Mouse (Mus musculus) CH12.LX (cell line): Measurements from ENCODE around the gene Pdzph1. TPM values are rescaled to one million over a fixed set of nuclear protein-coding genes. Genes with fewer than 3 reads are reported as not detected.

Source experiments
- DNase-seq: peaks from one replicate; pipeline ENCODE4 v3.0.0-alpha.2; 2013; ENCODE audit errors: extremely low read depth
- H3K27ac ChIP-seq: 2 replicates; pipeline ENCODE4 v1.5.1; 2012; ENCODE audit warnings: low read depth, mild to moderate bottlenecking, control low read depth, moderate library complexity; ENCODE audit not compliant: insufficient read depth
- H3K27me3 ChIP-seq: replicated peaks from 2 replicates; pipeline ENCODE3; 2012; ENCODE audit warnings: inconsistent platforms
- H3K36me3 ChIP-seq, 2 experiments: replicated peaks in 1 of 2; 2 replicates each; pipeline versions ENCODE3 to v1.6.1; 2012; ENCODE audit warnings: inconsistent platforms in 1 of 2, low read length in 1 of 2, mild to moderate bottlenecking in 1 of 2, mixed read lengths in 1 of 2, moderate library complexity in 1 of 2; ENCODE audit not compliant: control insufficient read depth in 1 of 2, insufficient read depth in 1 of 2
- H3K4me1 ChIP-seq, 2 experiments: 2 replicates each; pipeline ENCODE4 v1.6.1; 2012; ENCODE audit warnings: inconsistent platforms in 1 of 2, moderate library complexity in 1 of 2; ENCODE audit not compliant: insufficient read depth in 2 of 2, control insufficient read depth in 1 of 2
- H3K4me2 ChIP-seq: 2 replicates; pipeline ENCODE4 v1.6.1; 2012; ENCODE audit warnings: low read depth, mild to moderate bottlenecking, control low read depth; ENCODE audit not compliant: poor library complexity, insufficient read depth, severe bottlenecking
- H3K4me3 ChIP-seq, 3 experiments: fragments of 150-350 bp in 1 of 3; sonication (generic) in 1 of 3; replicated peaks in 1 of 3; 2 replicates each; pipeline versions ENCODE3 to v1.5.1; 2011 to 2012; ENCODE audit warnings: low read depth in 2 of 3, low read length in 2 of 3, mild to moderate bottlenecking in 2 of 3, moderate library complexity in 2 of 3, control low read depth in 1 of 3, improper control_type of control experiment in 1 of 3, inconsistent platforms in 1 of 3, mixed read lengths in 1 of 3; ENCODE audit not compliant: poor library complexity in 1 of 3
- H3K79me2 ChIP-seq: replicated peaks from 2 replicates; pipeline ENCODE4 v1.6.1; 2012; ENCODE audit warnings: mild to moderate bottlenecking, moderate library complexity; ENCODE audit not compliant: control insufficient read depth, poor library complexity, insufficient read depth, severe bottlenecking; ENCODE audit errors: extremely low read depth
- H3K9ac ChIP-seq: 2 replicates; pipeline ENCODE4 v1.6.1; 2012; ENCODE audit warnings: low read depth, mild to moderate bottlenecking, control low read depth, moderate library complexity; ENCODE audit not compliant: insufficient read depth
- H3K9me3 ChIP-seq: replicated peaks from 2 replicates; pipeline ENCODE3; 2012; ENCODE audit warnings: low read length, inconsistent platforms, mixed read lengths
- BHLHE40 ChIP-seq: IDR thresholded peaks from 2 replicates; pipeline ENCODE4 v1.6.1; 2011; ENCODE audit warnings: mild to moderate bottlenecking, low read depth, low read length, improper control_type of control experiment
- CHD1 ChIP-seq: IDR thresholded peaks from 2 replicates; pipeline ENCODE4 v1.6.1; 2012; ENCODE audit warnings: low read depth, low read length, improper control_type of control experiment, inconsistent platforms
- CHD2 ChIP-seq: IDR thresholded peaks from 2 replicates; pipeline ENCODE4 v1.6.1; 2011; ENCODE audit warnings: low read length, improper control_type of control experiment
- CTCF ChIP-seq, 2 experiments: IDR thresholded peaks in 1 of 2; conservative IDR thresholded peaks in 1 of 2; 2 replicates each; pipeline ENCODE4 v1.5.1; 2011 to 2012; ENCODE audit warnings: low read depth in 2 of 2, low read length in 2 of 2, improper control_type of control experiment in 1 of 2, inconsistent platforms in 1 of 2, mild to moderate bottlenecking in 1 of 2, moderate library complexity in 1 of 2
- E2F4 ChIP-seq: IDR thresholded peaks from 2 replicates; pipeline ENCODE4 v1.6.1; 2011; ENCODE audit warnings: low read depth, low read length, improper control_type of control experiment; ENCODE audit not compliant: insufficient replicate concordance
- ETS1 ChIP-seq: conservative IDR thresholded peaks from 2 replicates; pipeline ENCODE4 v1.6.1; 2012; ENCODE audit warnings: low read depth, mild to moderate bottlenecking, inconsistent platforms, low read length, improper control_type of control experiment, moderate library complexity
- GABPA ChIP-seq: IDR thresholded peaks from 2 replicates; pipeline ENCODE4 v1.6.1; 2012; ENCODE audit warnings: low read depth, low read length, improper control_type of control experiment, inconsistent platforms; ENCODE audit not compliant: insufficient replicate concordance
- IRF4 ChIP-seq: IDR thresholded peaks from 2 replicates; pipeline ENCODE4 v1.6.1; 2014; ENCODE audit warnings: low read depth, mild to moderate bottlenecking, inconsistent platforms, low read length, improper control_type of control experiment
- JUN ChIP-seq: IDR thresholded peaks from 2 replicates; pipeline ENCODE4 v1.6.1; 2011; ENCODE audit warnings: low read depth, mild to moderate bottlenecking, low read length, improper control_type of control experiment, moderate library complexity; ENCODE audit not compliant: insufficient read depth
- JUND ChIP-seq: conservative IDR thresholded peaks from 2 replicates; pipeline ENCODE4 v1.6.1; 2011; ENCODE audit warnings: low read depth, low read length, improper control_type of control experiment
- KAT2A ChIP-seq: IDR thresholded peaks from 2 replicates; pipeline ENCODE4 v1.6.1; 2012; ENCODE audit warnings: low read length, improper control_type of control experiment, inconsistent platforms; ENCODE audit not compliant: insufficient replicate concordance
- MAZ ChIP-seq: IDR thresholded peaks from 2 replicates; pipeline ENCODE4 v1.6.1; 2012; ENCODE audit warnings: low read depth, mild to moderate bottlenecking, inconsistent platforms, low read length, improper control_type of control experiment, moderate library complexity
- MXI1 ChIP-seq: IDR thresholded peaks from 2 replicates; pipeline ENCODE4 v1.6.1; 2011; ENCODE audit warnings: mild to moderate bottlenecking, low read depth, low read length, improper control_type of control experiment
- MYC ChIP-seq: IDR thresholded peaks from 2 replicates; pipeline ENCODE4 v1.6.1; 2011; ENCODE audit warnings: low read depth, mild to moderate bottlenecking, improper control_type of control experiment, low read length
- NELFE ChIP-seq: IDR thresholded peaks from 2 replicates; pipeline ENCODE4 v1.6.1; 2011; ENCODE audit warnings: low read depth, low read length, improper control_type of control experiment
- POLR2A ChIP-seq: IDR thresholded peaks from 2 replicates; pipeline ENCODE4 v1.6.1; 2011; ENCODE audit warnings: low read depth, mild to moderate bottlenecking, improper control_type of control experiment, low read length
- POLR2AphosphoS2 ChIP-seq: IDR thresholded peaks from 2 replicates; pipeline ENCODE4 v1.6.1; 2011; ENCODE audit warnings: low read depth, low read length, improper control_type of control experiment
- RCOR1 ChIP-seq: conservative IDR thresholded peaks from 2 replicates; pipeline ENCODE4 v1.6.1; 2012; ENCODE audit warnings: low read depth, mild to moderate bottlenecking, inconsistent platforms, low read length, improper control_type of control experiment
- SIN3A ChIP-seq: IDR thresholded peaks from 2 replicates; pipeline ENCODE4 v1.6.1; 2012; ENCODE audit warnings: low read length, improper control_type of control experiment, inconsistent platforms
- TBP ChIP-seq: conservative IDR thresholded peaks from 2 replicates; pipeline ENCODE4 v1.6.1; 2011; ENCODE audit warnings: low read depth, low read length, improper control_type of control experiment
- TCF12 ChIP-seq: IDR thresholded peaks from 2 replicates; pipeline ENCODE4 v1.6.1; 2014; ENCODE audit warnings: low read depth, mild to moderate bottlenecking, inconsistent platforms, low read length, improper control_type of control experiment
- UBTF ChIP-seq: IDR thresholded peaks from 2 replicates; pipeline ENCODE4 v1.6.1; 2012; ENCODE audit warnings: low read depth, mild to moderate bottlenecking, inconsistent platforms, low read length, improper control_type of control experiment, moderate library complexity
- USF1 ChIP-seq: IDR thresholded peaks from 2 replicates; pipeline ENCODE4 v1.6.1; 2014; ENCODE audit warnings: low read depth, mild to moderate bottlenecking, inconsistent platforms, low read length, improper control_type of control experiment
- USF2 ChIP-seq: conservative IDR thresholded peaks from 2 replicates; pipeline ENCODE4 v1.6.1; 2011; ENCODE audit warnings: low read depth, low read length, improper control_type of control experiment
- ZMIZ1 ChIP-seq: IDR thresholded peaks from 2 replicates; pipeline ENCODE4 v1.6.1; 2012; ENCODE audit warnings: low read depth, mild to moderate bottlenecking, inconsistent platforms, low read length, improper control_type of control experiment
- ZNF384 ChIP-seq: IDR thresholded peaks from 2 replicates; pipeline ENCODE4 v1.6.1; 2012; ENCODE audit warnings: low read depth, low read length, improper control_type of control experiment, inconsistent platforms
- dilution Hi-C: fragments of 300-500 bp; cut with MboI; formaldehyde crosslinking; loops from 2 replicates; pipeline ENCODE4 v1.14.3; 2020; ENCODE audit warnings: low sequenced_read_pairs; ENCODE audit not compliant: extremely low pct_unique_long_range_greater_than_20kb, extremely low pct_ligation_motif_present
- in situ Hi-C: fragments of 300-500 bp; cut with MboI; formaldehyde crosslinking; loops from 3 replicates; pipeline ENCODE4 v1.14.3; 2019; ENCODE audit warnings: low sequenced_read_pairs, low pct_ligation_motif_present, low pct_unique_long_range_greater_than_20kb, mixed read lengths
- polyA plus RNA-seq: library from polyadenylated mRNA; unstranded; fragments of >175 nt; gene quantifications from 2 replicates; pipeline ENCODE4 v1.2.1, GENCODE M21; 2012; ENCODE audit warnings: low read depth; ENCODE audit not compliant: insufficient read length
- total RNA-seq, 2 experiments: library from RNA; depleted of rRNA; stranded (reverse); fragments of 300-350 nt in 1 of 2; fragments of >200 nt in 1 of 2; gene quantifications; 2 replicates each; pipeline ENCODE4 v1.2.3; 2012 to 2014

Pdzph1 gene
- total and polyA plus RNA-seq, 3 experiments, result not detected

DNA sequence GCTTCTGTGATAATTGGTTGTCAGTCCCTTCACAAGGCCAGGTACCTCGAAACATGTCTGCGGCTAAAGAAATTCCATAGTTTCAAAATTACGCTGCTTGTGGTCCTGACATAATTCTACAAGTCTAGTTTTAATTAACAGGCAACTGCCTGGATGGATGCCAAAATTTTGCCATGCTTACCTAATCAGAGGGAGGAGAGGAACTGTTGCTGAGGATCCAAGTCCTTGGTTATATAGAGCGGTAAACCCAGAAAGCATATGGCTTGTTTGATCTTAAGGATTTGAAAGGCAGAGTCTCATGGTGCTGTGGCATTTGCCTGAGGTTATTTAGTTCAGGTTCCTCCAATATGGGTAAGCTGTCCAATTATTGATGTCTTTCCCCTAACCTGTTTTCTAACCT is 27.5 kb upstream of the Pdzph1 start:
- Histone ChIP-seq H3K27ac (no peak overlapping the region), H3K4me2 (no peak overlapping the region), H3K9me3 (peaks cover 65% of the 10 kb centered on the region), H3K36me3 (no peaks in the 10 kb centered on the region), H3K4me1 (no peaks in the 10 kb centered on the region), H3K79me2 (no peaks in the 10 kb centered on the region), H3K4me3 (no peak overlapping the region), H3K27me3 (no peaks in the 10 kb centered on the region), H3K9ac (no peak overlapping the region)
- TF ChIP-seq ZMIZ1 (no peak), JUN (no peak), E2F4 (no peak), POLR2AphosphoS2 (no peak), IRF4 (no peak), CHD2 (no peak), NELFE (no peak)
- dilution Hi-C loops (no loop called here), in situ Hi-C loops (no loop called here)
- DNase-seq, result no peak

DNA sequence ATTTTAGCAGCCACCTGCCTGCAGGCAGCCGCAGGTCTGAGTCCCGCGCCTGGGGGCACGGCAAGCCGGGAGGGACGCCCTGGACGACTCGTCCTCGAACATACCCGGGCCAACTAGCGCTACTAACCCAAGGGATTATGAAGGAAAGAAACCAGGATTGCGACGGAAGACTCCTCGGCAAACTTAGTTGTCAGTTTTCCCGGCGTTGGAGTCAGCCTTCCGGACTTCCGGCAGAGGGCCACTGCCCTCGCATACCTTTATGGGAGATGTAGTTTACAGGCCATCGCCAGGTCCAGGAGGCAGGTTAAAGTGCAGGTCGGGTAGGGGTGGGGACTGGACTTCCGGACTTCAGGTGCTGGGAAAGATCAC is 21.9 kb upstream of the Pdzph1 start, which contains the start of gene Nudt12:
Nudt12 (minus strand) TSS at position 282 of the 369 bp plus-strand sequence.
- Histone ChIP-seq H3K79me2 (no peaks in the 10 kb centered on the region), H3K4me2 (no peak within 1 kb of the TSS), H3K9ac (no peak within 1 kb of the TSS), H3K4me1 (no peaks in the 10 kb centered on the region), H3K4me3 (no peak within 1 kb of the TSS), H3K27me3 (no peaks in the 10 kb centered on the region), H3K27ac (no peak within 1 kb of the TSS), H3K36me3 (no peaks in the 10 kb centered on the region), H3K9me3 (peaks cover 59% of the 10 kb centered on the region)
- no peak for TF ChIP-seq POLR2AphosphoS2
- no peak for TF ChIP-seq USF1
- TF ChIP-seq ZNF384, result no peak
- no peak for TF ChIP-seq MAZ
- TF ChIP-seq POLR2A, result no peak
- TF ChIP-seq USF2, result no peak
- dilution Hi-C loops, result no loop called here
- in situ Hi-C loops, result no loop called here
- no peak for DNase-seq

DNA sequence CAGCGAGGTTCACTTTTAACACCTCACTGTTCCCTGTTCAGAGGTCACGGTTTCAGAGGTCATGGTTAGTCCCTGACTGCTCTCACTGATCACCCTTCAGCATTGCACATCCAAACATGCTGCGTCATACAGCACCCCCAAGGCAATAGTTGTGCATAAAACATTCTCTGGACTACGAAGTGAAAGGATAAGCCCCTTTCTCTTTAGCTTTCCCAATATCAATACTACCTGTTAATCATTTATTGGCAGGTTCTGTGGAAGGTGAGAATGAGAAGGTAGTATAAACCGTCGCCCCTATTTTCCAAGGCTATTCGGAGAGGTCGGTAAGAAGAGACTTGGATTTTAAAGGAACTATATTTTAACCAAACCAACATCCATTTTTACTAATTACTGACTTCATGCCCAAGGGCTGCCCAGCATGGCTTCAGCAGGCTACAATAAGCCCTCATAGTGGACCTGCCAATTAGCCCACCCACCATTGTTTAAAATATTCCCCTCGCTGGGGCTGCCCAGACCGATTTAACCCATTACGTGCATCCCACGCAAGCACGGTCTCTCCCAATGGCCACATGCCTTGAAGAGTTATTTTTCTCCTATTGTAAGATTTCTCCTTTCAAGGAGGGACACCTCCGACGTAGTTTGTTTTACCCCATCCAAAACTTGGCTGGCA is 21.4 kb upstream of the Pdzph1 start:
- in situ Hi-C loops, result no loop called here
- H3K79me2 ChIP-seq, result no peaks in the 10 kb centered on the region
- no peak for TF ChIP-seq TBP
- no peak for TF ChIP-seq POLR2A
- no peak for TF ChIP-seq CHD1
- no peak for TF ChIP-seq IRF4
- TF ChIP-seq KAT2A, result no peak
- no peak for TF ChIP-seq BHLHE40
- no peak for TF ChIP-seq RCOR1
- no peak for TF ChIP-seq ETS1
- no peak for TF ChIP-seq MYC
- TF ChIP-seq JUND, result no peak
- TF ChIP-seq UBTF, result no peak
- no peak for TF ChIP-seq CHD2
- TF ChIP-seq GABPA, result no peak
- TF ChIP-seq E2F4, result no peak
- no peak for TF ChIP-seq NELFE
- TF ChIP-seq SIN3A, result no peak
- TF ChIP-seq TCF12, result no peak
- TF ChIP-seq MXI1, result no peak
- TF ChIP-seq CTCF (conservative IDR thresholded peaks at IDR 0.05 in 1 of 2, IDR thresholded peaks at IDR 0.05 in 1 of 2; ENCODE audit: low read depth in 2 of 2, low read length in 2 of 2), result no peak
- no peak overlapping the region for H3K27ac ChIP-seq
- dilution Hi-C loops, result no loop called here
- H3K36me3 ChIP-seq, result no peaks in the 10 kb centered on the region
- H3K9me3 ChIP-seq, result peaks cover 55% of the 10 kb centered on the region
- no peak for DNase-seq
- no peak overlapping the region for H3K4me2 ChIP-seq
- H3K9ac ChIP-seq, result no peak overlapping the region
- no peak overlapping the region for H3K4me3 ChIP-seq
- no peaks in the 10 kb centered on the region for H3K4me1 ChIP-seq
- no peaks in the 10 kb centered on the region for H3K27me3 ChIP-seq
